Mouse (Mus musculus): Measurements from ENCODE around the gene Haus4.

DNA sequence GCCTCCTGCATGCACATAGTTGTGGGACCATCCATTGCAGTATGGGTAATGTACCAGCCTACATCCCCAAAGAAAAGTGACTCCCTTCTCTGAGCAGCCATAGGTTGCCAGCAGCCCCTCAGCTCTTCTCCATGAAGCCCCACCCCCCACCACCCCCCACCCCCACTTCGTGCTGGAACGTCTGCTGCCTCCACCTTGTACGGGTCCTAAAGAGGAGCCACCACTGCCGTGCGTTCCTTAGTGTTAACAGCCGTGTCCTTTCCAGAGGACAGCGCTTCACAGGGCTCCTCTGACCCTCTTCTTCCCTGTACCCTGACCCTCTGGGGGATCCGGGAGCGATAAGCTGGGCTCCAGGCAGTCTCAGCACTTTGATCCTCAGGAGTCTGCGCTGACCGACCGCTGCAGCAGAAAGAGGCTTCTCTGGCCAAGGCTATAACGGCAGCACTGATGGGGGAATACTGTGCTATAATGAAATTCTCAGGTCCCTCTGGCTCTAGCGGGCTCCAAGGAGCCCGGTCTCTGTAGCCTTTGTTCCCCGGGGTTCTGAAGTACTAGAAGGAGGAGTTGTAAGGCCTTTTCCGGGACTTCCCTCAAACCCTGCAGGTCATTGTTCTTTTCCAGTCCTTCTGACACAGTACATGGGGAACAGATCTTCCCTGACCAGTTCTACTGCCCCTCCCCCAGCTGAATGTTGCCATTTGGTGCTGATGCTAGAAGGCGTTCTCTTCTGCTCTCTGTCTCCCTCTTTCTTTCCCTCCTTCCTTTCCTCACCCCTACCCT is 27.0 kb downstream of the Haus4 start:
- TF ChIP-seq CTCF (IDR thresholded peaks at IDR 0.05; ENCODE audit: low read depth) (peak; percentile 27; the same call in 1 of the 2 replicates), EP300 (optimal IDR thresholded peaks at IDR 0.05) (no peak)

Measured in stomach, postnatal 0 days (tissue).